Mouse (Mus musculus): ENCODE measurements around the gene Tiam1.

Tiam1 gene

GRCm38 (mm10) chr16:89799772-89800171, 343.8 kb downstream of the Tiam1 start:
- no peak for DNase-seq (ENCODE audit: low spot score in 2 of 2)

- no peak for DNase-seq (ENCODE audit: low spot score in 2 of 2)
These were observed 347.0 kb downstream of the Tiam1 start for GRCm38 (mm10) chr16:89796566-89796965.

GRCm38 (mm10) chr16:89789792-89790434, 353.7 kb downstream of the Tiam1 start:
- DNase-seq (ENCODE audit: low spot score in 2 of 2): no peak

GRCm38 (mm10) chr16:89785795-89786194, 357.8 kb downstream of the Tiam1 start:
- DNase-seq (ENCODE audit: low spot score in 2 of 2): no peak

GRCm38 (mm10) chr16:89779705-89780104, 363.9 kb downstream of the Tiam1 start:
- no peak for DNase-seq (ENCODE audit: low spot score in 2 of 2)

GRCm38 (mm10) chr16:89777450-89777849, 366.1 kb downstream of the Tiam1 start:
- DNase-seq (ENCODE audit: low spot score in 2 of 2): no peak

GRCm38 (mm10) chr16:89774553-89774913, 369.0 kb downstream of the Tiam1 start:
- DNase-seq (ENCODE audit: low spot score in 2 of 2): no peak

GRCm38 (mm10) chr16:89773657-89774552, 369.7 kb downstream of the Tiam1 start:
- peak; percentile 64 to 89 for DNase-seq (ENCODE audit: low spot score in 2 of 2)

GRCm38 (mm10) chr16:89765919-89766318, 377.6 kb downstream of the Tiam1 start:
- no peak for DNase-seq (ENCODE audit: low spot score in 2 of 2)

- no peak for DNase-seq (ENCODE audit: low spot score in 2 of 2)
These were observed 378.1 kb downstream of the Tiam1 start for GRCm38 (mm10) chr16:89765470-89765869.

GRCm38 (mm10) chr16:89763812-89764211, 379.8 kb downstream of the Tiam1 start:
- DNase-seq (ENCODE audit: low spot score in 2 of 2): no peak

GRCm38 (mm10) chr16:89762523-89762922, 381.0 kb downstream of the Tiam1 start:
- DNase-seq (ENCODE audit: low spot score in 2 of 2): no peak

- no peak for DNase-seq (ENCODE audit: low spot score in 2 of 2)
These were observed 381.5 kb downstream of the Tiam1 start for GRCm38 (mm10) chr16:89762096-89762495.

- no peak for DNase-seq (ENCODE audit: low spot score in 2 of 2)
These were observed 386.2 kb downstream of the Tiam1 start for GRCm38 (mm10) chr16:89757384-89757783.

- DNase-seq (ENCODE audit: low spot score in 2 of 2): no peak
These were observed 388.9 kb downstream of the Tiam1 start for GRCm38 (mm10) chr16:89754709-89755108.

- DNase-seq (ENCODE audit: low spot score in 2 of 2): no peak
These were observed 395.7 kb downstream of the Tiam1 start for GRCm38 (mm10) chr16:89747864-89748263.

GRCm38 (mm10) chr16:89739559-89739958, 404.0 kb downstream of the Tiam1 start:
- no peak for DNase-seq (ENCODE audit: low spot score in 2 of 2)

- DNase-seq (ENCODE audit: low spot score in 2 of 2): no peak
These were observed 404.6 kb downstream of the Tiam1 start for GRCm38 (mm10) chr16:89738963-89739362.
